Mouse (Mus musculus) thymus, postnatal 36 days (tissue): Measurements from ENCODE around the gene Bcas3.

ENCODE experiments used
- DNase-seq, 2 experiments: peaks; one replicate each; pipeline ENCODE4 v3.0.0; 2022; ENCODE audit warnings: mixed read lengths in 2 of 2

Gene Bcas3

GRCm38 (mm10) chr11:85625206-85625605 is 272.2 kb downstream of the Bcas3 start:
- no peak for DNase-seq

GRCm38 (mm10) chr11:85626846-85627245 is 273.9 kb downstream of the Bcas3 start:
- no peak for DNase-seq

- no peak for DNase-seq
Observed at GRCm38 (mm10) chr11:85627405-85627804, 274.4 kb downstream of the Bcas3 start.

GRCm38 (mm10) chr11:85628303-85629063 is 275.5 kb downstream of the Bcas3 start:
- DNase-seq, result no peak

- DNase-seq, result no peak
Observed at GRCm38 (mm10) chr11:85632568-85632981, 279.6 kb downstream of the Bcas3 start.

GRCm38 (mm10) chr11:85638696-85639495 is 285.9 kb downstream of the Bcas3 start:
- no peak for DNase-seq

- no peak for DNase-seq
Observed at GRCm38 (mm10) chr11:85640659-85641058, 287.7 kb downstream of the Bcas3 start.

- no peak for DNase-seq
Observed at GRCm38 (mm10) chr11:85641486-85641885, 288.5 kb downstream of the Bcas3 start.

- DNase-seq, result no peak
Observed at GRCm38 (mm10) chr11:85642591-85642990, 289.6 kb downstream of the Bcas3 start.

GRCm38 (mm10) chr11:85643025-85643424 is 290.1 kb downstream of the Bcas3 start:
- DNase-seq, result no peak

- DNase-seq, result no peak
Observed at GRCm38 (mm10) chr11:85643479-85644000, 290.6 kb downstream of the Bcas3 start.

GRCm38 (mm10) chr11:85644027-85644747 is 291.2 kb downstream of the Bcas3 start:
- no peak for DNase-seq

- no peak for DNase-seq
Observed at GRCm38 (mm10) chr11:85644748-85645060, 291.7 kb downstream of the Bcas3 start.

GRCm38 (mm10) chr11:85645152-85645835 is 292.3 kb downstream of the Bcas3 start:
- no peak for DNase-seq

GRCm38 (mm10) chr11:85648893-85649292 is 295.9 kb downstream of the Bcas3 start:
- no peak for DNase-seq

GRCm38 (mm10) chr11:85649373-85649772 is 296.4 kb downstream of the Bcas3 start:
- DNase-seq, result no peak

- no peak for DNase-seq
Observed at GRCm38 (mm10) chr11:85657471-85657870, 304.5 kb downstream of the Bcas3 start.

GRCm38 (mm10) chr11:85660304-85660703 is 307.3 kb downstream of the Bcas3 start:
- no peak for DNase-seq

- no peak for DNase-seq
Observed at GRCm38 (mm10) chr11:85667176-85667575, 314.2 kb downstream of the Bcas3 start.

GRCm38 (mm10) chr11:85667741-85668140 is 314.8 kb downstream of the Bcas3 start:
- no peak for DNase-seq

- no peak for DNase-seq
Observed at GRCm38 (mm10) chr11:85672881-85673475, 320.0 kb downstream of the Bcas3 start.

- DNase-seq, result no peak
Observed at GRCm38 (mm10) chr11:85675244-85675643, 322.3 kb downstream of the Bcas3 start.
